Mouse (Mus musculus): ENCODE measurements around the gene Rapgef5. TPM values are rescaled to one million over a fixed set of nuclear protein-coding genes. Genes with fewer than 3 reads are reported as not detected.
A peak's percentile ranks its signal among the peaks of the same experiment; 100 is the strongest.

Gene Rapgef5
- polyA plus RNA-seq, 1 experiment = 50.9 TPM

DNA sequence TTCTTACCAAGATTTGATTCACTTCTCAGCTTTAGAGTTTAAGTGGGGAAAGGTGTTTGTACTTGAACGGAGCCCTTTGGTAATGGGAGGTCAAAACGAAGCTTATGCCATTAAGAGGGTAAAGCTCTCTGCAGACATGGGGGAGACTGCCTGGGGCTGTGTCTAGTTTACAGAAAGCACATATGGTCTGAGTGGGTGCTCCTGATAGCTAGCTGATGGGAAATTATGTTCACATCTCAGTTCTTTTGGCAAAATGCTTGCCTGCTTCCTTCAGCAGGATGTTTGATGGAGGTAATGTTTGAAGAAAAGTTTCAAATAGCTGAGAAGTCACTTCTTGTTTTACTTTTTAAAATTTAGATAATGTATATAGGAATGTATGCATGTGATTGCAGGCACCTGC is 53.4 kb downstream of the Rapgef5 start:
- TF ChIP-seq CTCF (IDR thresholded peaks at IDR 0.05; ENCODE audit: borderline replicate concordance, extremely low read depth, insufficient read depth, insufficient read length) (no peak), POLR2A (IDR thresholded peaks at IDR 0.05; ENCODE audit: borderline replicate concordance, extremely low read depth, insufficient read depth, insufficient read length, poor library complexity, severe bottlenecking) (no peak)
- DNase-seq (ENCODE audit: low read depth) = no peak

DNA sequence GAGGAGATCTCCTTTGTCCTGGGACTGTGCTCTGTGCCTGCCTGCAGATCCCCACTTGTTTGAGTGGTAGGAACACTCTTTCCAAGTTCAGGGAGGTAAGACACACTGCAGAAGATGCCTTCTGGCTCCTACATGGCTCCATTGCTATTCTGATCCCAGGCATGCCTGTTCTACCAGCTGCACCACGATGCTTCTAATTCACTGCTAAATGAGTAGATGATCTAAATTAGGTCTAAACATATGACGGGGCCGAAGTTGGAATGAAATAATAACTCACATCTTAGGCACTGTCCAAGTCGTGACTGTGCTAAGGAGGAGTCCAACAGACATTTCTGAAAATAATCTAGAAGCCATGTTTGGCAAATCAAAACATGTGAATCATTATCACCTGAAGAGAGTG is 68.0 kb downstream of the Rapgef5 start:
- no peak for DNase-seq (ENCODE audit: low read depth)
- TF ChIP-seq CTCF (IDR thresholded peaks at IDR 0.05; ENCODE audit: borderline replicate concordance, extremely low read depth, insufficient read depth, insufficient read length) = no peak
- no peak for TF ChIP-seq POLR2A (IDR thresholded peaks at IDR 0.05; ENCODE audit: borderline replicate concordance, extremely low read depth, insufficient read depth, insufficient read length, poor library complexity, severe bottlenecking)

DNA sequence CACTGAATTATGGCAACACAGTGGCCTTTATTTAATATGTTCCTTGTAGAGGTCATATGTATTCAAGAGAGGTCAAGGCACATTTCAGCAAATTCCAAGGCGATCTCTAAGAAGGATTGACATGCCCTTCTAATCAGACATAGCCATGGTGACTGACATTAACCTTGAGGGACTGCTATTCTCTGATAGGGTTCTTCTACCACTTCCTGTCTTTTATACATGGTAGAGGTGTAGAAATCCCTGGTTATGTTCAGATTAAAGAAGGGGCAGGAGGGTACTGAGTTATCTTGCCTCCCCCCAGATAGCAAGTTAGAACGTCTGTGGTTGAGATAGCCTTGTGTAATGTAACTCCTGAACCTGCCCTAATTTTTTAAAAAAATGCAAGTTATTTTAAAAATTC is 69.1 kb downstream of the Rapgef5 start:
- DNase-seq (ENCODE audit: low read depth) = no peak
- TF ChIP-seq CTCF (IDR thresholded peaks at IDR 0.05; ENCODE audit: borderline replicate concordance, extremely low read depth, insufficient read depth, insufficient read length) = no peak
- TF ChIP-seq POLR2A (IDR thresholded peaks at IDR 0.05; ENCODE audit: borderline replicate concordance, extremely low read depth, insufficient read depth, insufficient read length, poor library complexity, severe bottlenecking) = no peak

DNA sequence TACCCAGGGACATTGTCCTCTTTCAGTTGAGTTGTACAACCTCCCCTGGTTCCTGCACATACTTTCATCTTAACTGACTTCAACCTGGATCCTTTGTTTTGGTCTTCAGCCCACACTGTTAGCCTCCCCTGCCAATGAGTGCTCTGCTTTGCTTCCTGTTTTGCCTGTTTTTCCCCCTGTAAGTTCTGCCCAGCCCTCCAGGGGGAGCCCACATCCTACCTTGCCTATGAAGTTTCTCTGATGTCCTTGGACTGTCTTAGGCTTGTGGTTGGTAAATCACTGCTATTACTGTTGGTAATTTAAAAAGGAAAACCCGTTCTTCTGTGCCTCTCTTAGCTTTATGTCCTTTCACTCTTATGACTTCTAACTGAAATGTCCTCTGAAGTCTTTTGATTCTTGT is 69.8 kb downstream of the Rapgef5 start:
- peak; percentile 72 for DNase-seq (ENCODE audit: low read depth)
- no peak for TF ChIP-seq POLR2A (IDR thresholded peaks at IDR 0.05; ENCODE audit: borderline replicate concordance, extremely low read depth, insufficient read depth, insufficient read length, poor library complexity, severe bottlenecking)
- peak; percentile 68; the same call in 1 of the 2 replicates for TF ChIP-seq CTCF (IDR thresholded peaks at IDR 0.05; ENCODE audit: borderline replicate concordance, extremely low read depth, insufficient read depth, insufficient read length)

GRCm38 (mm10) chr12:117589186-117589585 is 72.9 kb downstream of the Rapgef5 start:
- DNase-seq (ENCODE audit: low read depth) = no peak
- TF ChIP-seq POLR2A (IDR thresholded peaks at IDR 0.05; ENCODE audit: borderline replicate concordance, extremely low read depth, insufficient read depth, insufficient read length, poor library complexity, severe bottlenecking) (no peak), CTCF (IDR thresholded peaks at IDR 0.05; ENCODE audit: borderline replicate concordance, extremely low read depth, insufficient read depth, insufficient read length) (no peak)

DNA sequence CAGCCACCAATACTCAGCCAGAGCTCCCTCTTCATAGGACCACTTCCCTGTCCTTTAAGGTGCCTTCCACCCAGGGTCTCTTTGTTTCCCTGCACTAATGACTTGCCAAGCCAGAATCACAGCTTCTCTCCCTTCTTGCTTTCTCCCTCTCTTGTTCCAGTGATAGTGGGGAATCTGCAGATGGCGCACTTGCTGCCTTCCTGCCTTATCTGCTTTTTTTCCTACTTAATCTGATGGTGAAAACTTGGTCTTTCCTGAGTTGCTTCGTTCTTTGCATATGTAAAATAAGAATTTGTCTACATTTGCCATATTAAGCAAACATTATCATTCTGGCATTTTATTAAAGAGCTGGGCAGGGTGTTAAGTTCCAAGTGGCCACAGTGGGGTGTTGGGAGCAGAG is 75.7 kb downstream of the Rapgef5 start:
- TF ChIP-seq POLR2A (IDR thresholded peaks at IDR 0.05; ENCODE audit: borderline replicate concordance, extremely low read depth, insufficient read depth, insufficient read length, poor library complexity, severe bottlenecking) (no peak), CTCF (IDR thresholded peaks at IDR 0.05; ENCODE audit: borderline replicate concordance, extremely low read depth, insufficient read depth, insufficient read length) (0 out of 2 replicates have a peak, but pooled peaks have one; percentile 9)
- peak; percentile 41 for DNase-seq (ENCODE audit: low read depth)

GRCm38 (mm10) chr12:117592583-117592982 is 76.3 kb downstream of the Rapgef5 start:
- DNase-seq (ENCODE audit: low read depth) = no peak
- TF ChIP-seq POLR2A (IDR thresholded peaks at IDR 0.05; ENCODE audit: borderline replicate concordance, extremely low read depth, insufficient read depth, insufficient read length, poor library complexity, severe bottlenecking) (no peak), CTCF (IDR thresholded peaks at IDR 0.05; ENCODE audit: borderline replicate concordance, extremely low read depth, insufficient read depth, insufficient read length) (no peak)

GRCm38 (mm10) chr12:117595179-117595578 is 78.9 kb downstream of the Rapgef5 start:
- TF ChIP-seq CTCF (IDR thresholded peaks at IDR 0.05; ENCODE audit: borderline replicate concordance, extremely low read depth, insufficient read depth, insufficient read length) (no peak), POLR2A (IDR thresholded peaks at IDR 0.05; ENCODE audit: borderline replicate concordance, extremely low read depth, insufficient read depth, insufficient read length, poor library complexity, severe bottlenecking) (no peak)
- peak; percentile 43 for DNase-seq (ENCODE audit: low read depth)

DNA sequence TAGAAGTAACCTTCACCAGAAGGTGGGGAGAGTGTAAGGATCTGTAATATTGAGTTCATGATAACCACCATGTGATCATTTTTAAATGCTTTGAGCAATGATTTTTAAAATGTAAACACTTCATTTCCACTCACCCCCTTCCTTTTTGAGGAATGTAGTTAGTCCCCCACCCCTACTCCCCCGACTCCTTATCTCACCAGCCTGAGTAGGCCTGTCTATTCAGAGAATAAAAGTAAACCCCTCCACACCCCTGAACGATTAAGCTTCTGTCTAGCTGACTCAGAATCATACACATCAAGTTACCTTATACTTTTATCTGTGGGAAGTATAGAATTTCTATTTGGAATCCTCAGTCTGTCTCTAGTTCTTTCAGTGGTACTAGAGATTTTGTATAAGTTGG is 81.9 kb downstream of the Rapgef5 start:
- DNase-seq (ENCODE audit: low read depth) = no peak
- TF ChIP-seq POLR2A (IDR thresholded peaks at IDR 0.05; ENCODE audit: borderline replicate concordance, extremely low read depth, insufficient read depth, insufficient read length, poor library complexity, severe bottlenecking) = no peak

DNA sequence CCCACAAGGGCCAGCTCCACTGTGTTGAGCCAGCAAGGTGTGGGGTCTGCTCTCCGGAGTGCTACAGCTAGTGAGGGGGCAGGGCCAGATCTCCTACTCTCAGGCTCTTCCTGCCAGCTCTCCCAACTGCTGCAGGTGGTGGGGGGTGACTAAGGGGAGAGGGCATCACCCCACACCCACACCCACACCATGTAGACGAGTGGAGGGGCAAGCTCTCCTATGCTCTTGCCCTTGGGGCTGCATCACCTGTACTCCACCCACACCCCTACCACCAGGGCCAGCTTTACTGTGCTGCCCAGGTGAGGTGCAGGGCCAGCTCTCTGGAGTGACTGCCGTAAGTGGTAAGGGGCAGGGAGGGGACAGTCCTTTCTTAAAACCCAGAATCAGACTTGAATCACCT is 89.7 kb downstream of the Rapgef5 start:
- TF ChIP-seq CTCF (IDR thresholded peaks at IDR 0.05; ENCODE audit: borderline replicate concordance, extremely low read depth, insufficient read depth, insufficient read length) = no peak
- no peak for TF ChIP-seq POLR2A (IDR thresholded peaks at IDR 0.05; ENCODE audit: borderline replicate concordance, extremely low read depth, insufficient read depth, insufficient read length, poor library complexity, severe bottlenecking)
- no peak for DNase-seq (ENCODE audit: low read depth)

GRCm38 (mm10) chr12:117612715-117613114 is 96.4 kb downstream of the Rapgef5 start:
- no peak for TF ChIP-seq POLR2A (IDR thresholded peaks at IDR 0.05; ENCODE audit: borderline replicate concordance, extremely low read depth, insufficient read depth, insufficient read length, poor library complexity, severe bottlenecking)
- TF ChIP-seq CTCF (IDR thresholded peaks at IDR 0.05; ENCODE audit: borderline replicate concordance, extremely low read depth, insufficient read depth, insufficient read length) = no peak

GRCm38 (mm10) chr12:117619523-117620023 is 103.3 kb downstream of the Rapgef5 start:
- peak; percentile 66 for DNase-seq (ENCODE audit: low read depth)
- TF ChIP-seq CTCF (IDR thresholded peaks at IDR 0.05; ENCODE audit: borderline replicate concordance, extremely low read depth, insufficient read depth, insufficient read length) (no peak), POLR2A (IDR thresholded peaks at IDR 0.05; ENCODE audit: borderline replicate concordance, extremely low read depth, insufficient read depth, insufficient read length, poor library complexity, severe bottlenecking) (no peak)

More at GRCm38 (mm10) chr12:117612715-117613114, 96.4 kb downstream of the Rapgef5 start:
- peak; percentile 64 for DNase-seq (ENCODE audit: low read depth)

Measured in brain, embryonic 14.5 days (tissue).